Comparison of ENCODE assay signal across 17 mouse cellular contexts in genomic region chr16:24982828-24983227, GRCm38 (mm10).
"Had no signal": no experiment of that assay in that cellular context is flagged by ENCODE, and none has a peak within 500 bp of the region (broad histone marks: within the 10 kb centered on the region; RNA-seq: fewer than 3 reads in every experiment).

No protein-coding gene starts in this region.

- ATAC-seq: inflammation-experienced regulatory T-cells, adult 6 months; liver, postnatal 0 days; midbrain, embryonic 15.5 days had no signal

- H3K4me1 ChIP-seq: limb, embryonic 12.5 days; liver, embryonic 13.5 days had no signal

- H3K4me2 ChIP-seq: limb, embryonic 12.5 days; liver, embryonic 13.5 days; midbrain, embryonic 11.5 days; midbrain, embryonic 15.5 days; neural tube, embryonic 13.5 days had no signal

- H3K9ac ChIP-seq: limb, embryonic 12.5 days; liver, embryonic 13.5 days; liver, postnatal 0 days; midbrain, embryonic 15.5 days; neural tube, embryonic 13.5 days had no signal

- DNase-seq: kidney, adult 11 months; kidney, adult 9 months; kidney, postnatal 4 days; liver; liver, embryonic 13.5 days; liver, postnatal 0 days; right cerebral cortex, adult 18-20 months; right cerebral cortex, postnatal 25 days; thymus, postnatal 36 days had no signal

- H3K9me3 ChIP-seq: limb, embryonic 12.5 days; liver, embryonic 13.5 days; megakaryocyte, embryonic 14.5 days; midbrain, embryonic 15.5 days; neural tube, embryonic 13.5 days had no signal

- H3K36me3 ChIP-seq: liver, embryonic 13.5 days; midbrain, embryonic 15.5 days; neural tube, embryonic 13.5 days had no signal

- H3K4me3 ChIP-seq: limb, embryonic 12.5 days; liver, embryonic 13.5 days; megakaryocyte, embryonic 14.5 days; midbrain, embryonic 15.5 days; neural tube, embryonic 13.5 days had no signal

- H3K27me3 ChIP-seq: limb, embryonic 12.5 days; liver, embryonic 13.5 days; megakaryocyte, embryonic 14.5 days; midbrain, embryonic 15.5 days; neural tube, embryonic 13.5 days had no signal

- H3K27ac ChIP-seq: kidney, postnatal 0 days; limb, embryonic 12.5 days; liver, embryonic 13.5 days; macrophage; midbrain, embryonic 15.5 days; neural tube, embryonic 13.5 days had no signal
